Mouse (Mus musculus): ENCODE measurements around the gene Nkx1-2. TPM values are rescaled to one million over a fixed set of nuclear protein-coding genes. Genes with fewer than 3 reads are reported as not detected.

The Nkx1-2 gene
- polyA plus RNA-seq, 1 experiment from 2014 or later: 0.07 TPM

DNA sequence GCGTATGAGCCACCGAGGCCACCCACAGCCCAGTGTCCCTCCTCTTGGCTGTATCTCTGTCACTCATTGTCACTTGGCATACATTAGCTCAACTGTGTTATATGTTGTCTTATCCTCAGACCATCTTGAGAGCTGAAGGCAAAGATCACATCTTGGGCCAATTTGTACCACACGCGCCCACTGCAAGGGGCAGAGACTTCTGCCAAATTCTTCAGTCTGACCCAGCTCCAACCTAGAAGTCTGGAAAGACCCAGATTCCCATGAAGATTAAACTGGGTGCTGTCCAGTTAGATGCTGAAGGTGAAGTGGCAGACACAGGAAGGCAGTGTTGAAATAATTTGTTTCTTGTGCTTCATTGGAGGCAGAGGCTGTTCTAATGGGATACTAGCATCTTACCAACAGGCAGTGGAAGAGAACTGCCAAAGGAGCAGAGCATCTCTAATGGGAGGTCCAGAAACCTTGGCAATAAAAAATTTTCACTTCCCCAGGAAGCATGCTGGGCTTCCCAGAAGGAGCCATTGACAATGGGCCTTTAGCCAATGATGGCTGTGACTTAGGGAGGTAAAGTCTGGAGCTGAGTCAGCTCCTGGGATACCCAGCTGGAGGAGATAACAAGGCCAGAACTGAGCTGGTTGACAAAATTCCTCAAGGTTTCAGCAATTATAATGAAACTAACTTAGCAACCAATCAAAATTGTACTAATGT is 9.0 kb upstream of the Nkx1-2 start:
- 93% methylated on average over 4 of the region's 4 CpGs for WGBS
- no peak overlapping the region for H3K4me2 ChIP-seq (ENCODE audit: low read length)

DNA sequence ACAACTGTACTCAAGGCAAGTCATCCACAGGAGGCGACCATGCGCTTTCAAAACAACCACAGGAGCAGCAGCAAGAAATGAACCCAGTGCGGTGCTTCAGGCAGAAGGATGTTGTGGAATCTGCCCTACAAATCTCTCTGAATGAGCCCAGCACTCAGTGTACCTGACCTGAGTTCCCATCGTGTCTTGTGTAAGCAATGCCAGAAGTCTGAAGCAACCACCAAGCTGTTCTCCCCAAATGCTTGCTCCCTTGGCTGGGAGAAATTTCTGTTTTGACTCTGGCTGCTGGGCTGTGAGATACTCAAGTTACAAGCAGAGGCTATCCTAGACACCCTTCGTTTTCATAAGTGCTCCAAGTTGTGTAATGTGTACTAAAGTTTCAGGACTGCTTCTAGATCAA is 6.3 kb upstream of the Nkx1-2 start:
- ATAC-seq (replicated peaks; ENCODE audit: low FRiP score, low read depth) (no peak), DNase-seq (ENCODE audit: low spot score) (no peak)
- Histone ChIP-seq H3K9me3 (replicated peaks; ENCODE audit: low read length) (no peaks in the 10 kb centered on the region), H3K4me2 (ENCODE audit: low read length) (no peak overlapping the region), H3K27me3 (ENCODE audit: insufficient read depth, low read length) (peaks cover 22% of the 10 kb centered on the region), H3K27ac (no peak overlapping the region), H3K4me3 (replicated peaks; ENCODE audit: low read depth, low read length) (no peak overlapping the region), H3K36me3 (ENCODE audit: insufficient read depth, low read length) (no peaks in the 10 kb centered on the region), H3K9ac (ENCODE audit: low read depth, low read length) (no peak overlapping the region), H3K4me1 (replicated peaks; ENCODE audit: insufficient read depth, low read length) (no peaks in the 10 kb centered on the region; the same call in 1 of the 2 replicates)
- TF ChIP-seq CTCF (IDR thresholded peaks at IDR 0.05; ENCODE audit: low read depth): no peak
- 44% methylated on average over 5 of the region's 5 CpGs for WGBS

More for the DNA sequence above, 9.0 kb upstream of the Nkx1-2 start:
- no peak for ATAC-seq (replicated peaks; ENCODE audit: low FRiP score, low read depth)
- no peak for TF ChIP-seq CTCF (IDR thresholded peaks at IDR 0.05; ENCODE audit: low read depth)
- H3K4me3 ChIP-seq (replicated peaks; ENCODE audit: low read depth, low read length): no peak overlapping the region
- H3K27me3 ChIP-seq (ENCODE audit: insufficient read depth, low read length): peaks cover 4% of the 10 kb centered on the region; the same call in 1 of the 2 replicates
- H3K4me1 ChIP-seq (replicated peaks; ENCODE audit: insufficient read depth, low read length): no peaks in the 10 kb centered on the region; the same call in 1 of the 2 replicates
- no peaks in the 10 kb centered on the region for H3K36me3 ChIP-seq (ENCODE audit: insufficient read depth, low read length)
- DNase-seq (ENCODE audit: low spot score): no peak
- H3K27ac ChIP-seq: no peak overlapping the region
- H3K9ac ChIP-seq (ENCODE audit: low read depth, low read length): no peak overlapping the region
- H3K9me3 ChIP-seq (replicated peaks; ENCODE audit: low read length): no peaks in the 10 kb centered on the region

- no peak for ATAC-seq (replicated peaks; ENCODE audit: low FRiP score, low read depth)
- Histone ChIP-seq H3K4me1 (replicated peaks; ENCODE audit: insufficient read depth, low read length) (peaks cover 3% of the 10 kb centered on the region; the same call in 1 of the 2 replicates), H3K27me3 (ENCODE audit: insufficient read depth, low read length) (peaks cover 31% of the 10 kb centered on the region), H3K27ac (no peak overlapping the region), H3K4me2 (ENCODE audit: low read length) (no peak overlapping the region), H3K9me3 (replicated peaks; ENCODE audit: low read length) (no peaks in the 10 kb centered on the region), H3K36me3 (ENCODE audit: insufficient read depth, low read length) (no peaks in the 10 kb centered on the region), H3K4me3 (replicated peaks; ENCODE audit: low read depth, low read length) (no peak overlapping the region), H3K9ac (ENCODE audit: low read depth, low read length) (no peak overlapping the region)
- no peak for TF ChIP-seq CTCF (IDR thresholded peaks at IDR 0.05; ENCODE audit: low read depth)
- DNase-seq (ENCODE audit: low spot score): no peak
- 81% methylated on average over 4 of the region's 4 CpGs for WGBS
Observed at GRCm38 (mm10) chr7:132604720-132605119, 5.3 kb upstream of the Nkx1-2 start.

DNA sequence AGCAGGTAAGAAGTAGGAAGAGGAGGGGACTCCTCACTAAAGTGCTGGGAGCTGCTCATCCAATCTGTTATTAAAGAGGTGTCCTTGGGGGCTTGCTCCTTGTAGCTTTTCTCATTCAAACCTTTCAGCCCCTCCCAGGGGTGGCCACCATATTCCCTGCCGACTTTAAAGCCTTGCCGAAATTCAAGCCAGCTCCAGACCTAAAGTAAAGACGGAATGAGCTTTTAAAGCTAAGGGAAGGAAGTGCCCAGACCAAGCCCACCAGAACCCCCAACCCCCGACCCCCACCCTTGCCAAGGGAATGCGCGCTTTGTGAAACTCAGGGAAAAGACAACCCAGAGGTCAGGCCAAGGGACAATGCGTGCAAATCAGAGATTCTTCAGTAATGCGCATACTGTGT is 1.5 kb upstream of the Nkx1-2 start:
- H3K4me3 ChIP-seq (replicated peaks; ENCODE audit: low read depth, low read length): no peak overlapping the region
- H3K27me3 ChIP-seq (ENCODE audit: insufficient read depth, low read length): peaks cover 68% of the 10 kb centered on the region
- peaks cover 12% of the 10 kb centered on the region; the same call in 1 of the 2 replicates for H3K4me1 ChIP-seq (replicated peaks; ENCODE audit: insufficient read depth, low read length)
- no peaks in the 10 kb centered on the region for H3K9me3 ChIP-seq (replicated peaks; ENCODE audit: low read length)
- no peak for TF ChIP-seq CTCF (IDR thresholded peaks at IDR 0.05; ENCODE audit: low read depth)
- no peak overlapping the region for H3K27ac ChIP-seq
- no peak overlapping the region for H3K9ac ChIP-seq (ENCODE audit: low read depth, low read length)
- H3K4me2 ChIP-seq (ENCODE audit: low read length): no peak overlapping the region
- H3K36me3 ChIP-seq (ENCODE audit: insufficient read depth, low read length): no peaks in the 10 kb centered on the region
- ATAC-seq (replicated peaks; ENCODE audit: low FRiP score, low read depth) (no peak), DNase-seq (ENCODE audit: low spot score) (no peak)
- WGBS: 18% methylated on average over 8 of the region's 8 CpGs

- ATAC-seq (replicated peaks; ENCODE audit: low FRiP score, low read depth) (no peak), DNase-seq (ENCODE audit: low spot score) (no peak)
- no peaks in the 10 kb centered on the region for H3K36me3 ChIP-seq (ENCODE audit: insufficient read depth, low read length)
- H3K4me2 ChIP-seq (ENCODE audit: low read length): peak overlapping the region; percentile 61
- peaks cover 72% of the 10 kb centered on the region for H3K27me3 ChIP-seq (ENCODE audit: insufficient read depth, low read length)
- no peaks in the 10 kb centered on the region for H3K9me3 ChIP-seq (replicated peaks; ENCODE audit: low read length)
- H3K4me1 ChIP-seq (replicated peaks; ENCODE audit: insufficient read depth, low read length): peaks cover 12% of the 10 kb centered on the region; the same call in 1 of the 2 replicates
- no peak overlapping the region for H3K9ac ChIP-seq (ENCODE audit: low read depth, low read length)
- peak overlapping the region; percentile 32 for H3K4me3 ChIP-seq (replicated peaks; ENCODE audit: low read depth, low read length)
- 2% methylated on average over 8 of the region's 9 CpGs for WGBS
- H3K27ac ChIP-seq: no peak overlapping the region
- TF ChIP-seq CTCF (IDR thresholded peaks at IDR 0.05; ENCODE audit: low read depth): no peak
Observed at GRCm38 (mm10) chr7:132600026-132600425, 589 bp upstream of the Nkx1-2 start.

DNA sequence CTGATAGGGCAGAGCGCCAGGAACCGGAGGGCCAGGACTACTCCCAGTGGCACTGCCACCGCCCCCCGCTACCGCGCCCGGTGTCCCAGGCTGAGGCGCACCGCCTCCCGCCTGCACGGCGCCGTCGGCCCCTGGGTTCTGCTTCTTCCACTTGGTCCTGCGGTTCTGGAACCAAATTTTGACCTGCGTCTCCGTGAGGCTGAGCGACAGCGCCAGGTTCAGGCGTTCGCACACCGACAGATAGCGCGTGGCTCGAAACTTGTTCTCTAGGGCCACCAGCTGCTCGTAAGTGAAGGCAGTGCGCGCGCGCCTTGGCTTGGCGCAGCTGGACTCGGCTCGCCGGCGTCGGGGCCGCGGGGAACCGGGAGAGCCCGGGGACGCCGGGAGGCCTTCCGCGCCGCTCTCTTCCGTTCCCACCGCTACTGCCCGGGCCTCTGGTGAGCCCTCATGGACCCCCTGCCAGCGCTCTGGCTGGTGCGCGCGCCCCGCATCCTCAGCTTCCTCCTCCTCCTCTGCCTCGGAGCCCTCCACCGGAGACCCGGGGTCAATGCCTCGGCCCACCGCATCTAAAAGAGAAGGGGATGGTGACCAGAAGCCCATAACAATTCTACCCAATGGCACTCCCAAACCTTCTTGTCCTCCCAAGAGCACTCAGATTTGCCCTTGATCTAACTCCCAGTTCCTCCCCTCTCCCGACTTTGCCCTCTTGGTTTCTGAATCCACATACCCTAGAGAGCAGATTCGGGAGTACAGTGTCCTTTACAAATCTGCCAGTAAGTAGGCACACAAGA is 2.0 kb downstream of the Nkx1-2 start:
- Histone ChIP-seq H3K27ac (no peak overlapping the region), H3K9ac (ENCODE audit: low read depth, low read length) (no peak overlapping the region; the same call in 1 of the 2 replicates), H3K4me2 (ENCODE audit: low read length) (peak overlapping the region; percentile 79), H3K4me1 (replicated peaks; ENCODE audit: insufficient read depth, low read length) (peaks cover 12% of the 10 kb centered on the region; the same call in 1 of the 2 replicates), H3K36me3 (ENCODE audit: insufficient read depth, low read length) (no peaks in the 10 kb centered on the region), H3K27me3 (ENCODE audit: insufficient read depth, low read length) (peaks cover 65% of the 10 kb centered on the region), H3K9me3 (replicated peaks; ENCODE audit: low read length) (no peaks in the 10 kb centered on the region), H3K4me3 (replicated peaks; ENCODE audit: low read depth, low read length) (peak overlapping the region; percentile 46)
- no peak for TF ChIP-seq CTCF (IDR thresholded peaks at IDR 0.05; ENCODE audit: low read depth)
- ATAC-seq (replicated peaks; ENCODE audit: low FRiP score, low read depth) (no peak), DNase-seq (ENCODE audit: low spot score) (peak; percentile 13)
- WGBS: under 1% methylated on average over 57 of the region's 60 CpGs

Measured in kidney, postnatal 0 days (tissue).